Mouse (Mus musculus) megakaryocyte, embryonic 14.5 days (primary cell): Measurements from ENCODE around the gene Parp11.

Source experiments
- FLI1 ChIP-seq: IDR thresholded peaks from 2 replicates; pipeline ENCODE4 v1.6.1; 2012; ENCODE audit warnings: low read length, inconsistent platforms, mixed read lengths
- GATA1 ChIP-seq: IDR thresholded peaks from 3 replicates; pipeline ENCODE4 v1.6.1; 2012; ENCODE audit warnings: mixed read lengths, low read length, inconsistent platforms, borderline replicate concordance

- no peak for TF ChIP-seq GATA1
- no peak for TF ChIP-seq FLI1
Measured at GRCm38 (mm10) chr6:127491046-127491445, 44.4 kb downstream of the Parp11 start.
